Mouse (Mus musculus) lung, embryonic 15.5 days (tissue): ENCODE data around the gene Car8. TPM values are rescaled to one million over a fixed set of nuclear protein-coding genes. Genes with fewer than 3 reads are reported as not detected.

Source experiments
- ATAC-seq: fragments of 200-750 bp; cut with Nextera tagmentation; 2 replicates; pipeline ENCODE4 v1.8.0; 2017; ENCODE audit warnings: moderate number of reproducible peaks, borderline replicate concordance; ENCODE audit not compliant: low FRiP score, low TSS enrichment; ENCODE audit errors: extremely low read depth
- H3K27ac ChIP-seq: fragments of 300-500 bp; sonication (generic); 2 replicates; pipeline ENCODE4 v1.5.1; 2015; ENCODE audit warnings: moderate library complexity, mild to moderate bottlenecking, inconsistent platforms
- H3K27me3 ChIP-seq: fragments of 300-500 bp; sonication (generic); 2 replicates; pipeline ENCODE4 v1.6.1; 2015; ENCODE audit warnings: inconsistent platforms
- H3K36me3 ChIP-seq: fragments of 300-500 bp; sonication (generic); 2 replicates; pipeline ENCODE4 v1.6.1; 2015; ENCODE audit warnings: inconsistent platforms
- H3K4me1 ChIP-seq: fragments of 300-500 bp; sonication (generic); 2 replicates; pipeline ENCODE4 v1.6.1; 2015; ENCODE audit warnings: inconsistent platforms
- H3K4me2 ChIP-seq: fragments of 300-500 bp; sonication (generic); 2 replicates; pipeline ENCODE4 v1.6.1; 2015; ENCODE audit warnings: inconsistent platforms, mild to moderate bottlenecking, moderate library complexity
- H3K4me3 ChIP-seq: fragments of 300-500 bp; sonication (generic); 2 replicates; pipeline ENCODE4 v1.5.1; 2015; ENCODE audit warnings: mild to moderate bottlenecking, inconsistent platforms
- H3K9ac ChIP-seq: fragments of 300-500 bp; sonication (generic); 2 replicates; pipeline ENCODE4 v1.6.1; 2015; ENCODE audit warnings: inconsistent platforms
- H3K9me3 ChIP-seq: fragments of 300-500 bp; sonication (generic); 2 replicates; pipeline ENCODE4 v1.6.1; 2016; ENCODE audit warnings: inconsistent platforms
- WGBS: fragments of 180-500 bp; shearing (Covaris S2); methylation state at CpG from one replicate; pipeline ENCODE4 v1.1.7; 2015; 5-methylcytosine and 5-hydroxymethylcytosine counted together
- polyA plus RNA-seq: library from polyadenylated mRNA; unstranded; fragments of >200 nt; fragmentation: Nextera tagmentation; extraction: Ambion mirVana; gene quantifications from 2 replicates; pipeline ENCODE4 v1.2.1, GENCODE M21; 2015

The Car8 gene
- polyA plus RNA-seq, 1 experiment from 2014 or later = 9.9 TPM

GRCm38 (mm10) chr4:8218941-8219340 is 19.9 kb downstream of the Car8 start:
- Histone ChIP-seq H3K27me3 (no peaks in the 10 kb centered on the region), H3K4me3 (no peak overlapping the region), H3K27ac (no peak overlapping the region), H3K9me3 (no peaks in the 10 kb centered on the region), H3K4me1 (0 out of 2 replicates have a peak, but pooled peaks cover 3% of the 10 kb centered on the region), H3K36me3 (no peaks in the 10 kb centered on the region), H3K9ac (no peak overlapping the region), H3K4me2 (no peak overlapping the region)
- no peak for ATAC-seq
- WGBS = 88% methylated on average over 8 of the region's 8 CpGs

DNA sequence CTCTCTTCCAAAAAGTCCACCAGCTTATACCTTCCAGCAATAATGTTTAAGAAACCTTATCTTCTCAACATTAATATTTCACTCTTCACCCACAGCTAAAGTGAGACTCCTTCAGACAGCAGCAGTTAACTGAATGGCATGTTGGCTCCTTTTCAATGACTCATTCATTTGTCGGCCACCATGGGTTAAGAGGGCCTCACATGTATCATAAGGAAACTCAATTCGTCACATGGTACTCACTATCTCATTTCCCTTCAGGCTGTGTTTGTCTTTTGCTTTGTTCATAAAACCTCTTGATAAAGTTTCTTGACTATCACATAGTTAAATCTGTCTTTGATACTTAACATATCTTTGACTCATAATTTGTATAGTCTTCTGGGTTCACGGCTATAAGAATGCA is 20.8 kb downstream of the Car8 start:
- Histone ChIP-seq H3K36me3 (no peaks in the 10 kb centered on the region), H3K9ac (no peak overlapping the region), H3K27ac (no peak overlapping the region), H3K27me3 (no peaks in the 10 kb centered on the region), H3K4me2 (no peak overlapping the region), H3K4me3 (no peak overlapping the region), H3K9me3 (no peaks in the 10 kb centered on the region), H3K4me1 (0 out of 2 replicates have a peak, but pooled peaks cover 3% of the 10 kb centered on the region)
- WGBS = 5% methylated on average over 3 of the region's 3 CpGs
- ATAC-seq = peak; percentile 55; the same call in 1 of the 2 replicates

DNA sequence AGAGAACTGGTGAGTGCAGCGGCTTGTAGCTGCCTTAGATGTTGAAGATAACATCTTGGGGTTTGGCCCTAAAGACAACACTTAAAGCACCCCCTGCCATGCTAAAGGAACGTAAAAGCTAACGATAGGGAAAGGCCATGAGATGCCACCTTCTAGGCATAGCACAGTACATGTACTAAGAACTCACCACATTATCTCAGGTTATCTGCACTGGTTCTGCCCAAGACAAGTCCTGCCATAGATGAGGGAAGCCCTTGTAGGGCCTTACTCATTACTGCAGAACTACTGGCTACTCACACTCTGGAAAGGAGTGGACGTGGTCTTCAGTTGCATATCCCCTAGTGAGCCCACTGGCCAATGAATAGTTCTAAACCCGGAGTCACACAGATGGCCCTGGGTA is 21.6 kb downstream of the Car8 start:
- 53% methylated on average over 5 of the region's 5 CpGs for WGBS
- Histone ChIP-seq H3K27me3 (no peaks in the 10 kb centered on the region), H3K9me3 (no peaks in the 10 kb centered on the region), H3K27ac (peak overlapping the region; percentile 39; the same call in 1 of the 2 replicates), H3K4me2 (no peak overlapping the region), H3K4me1 (0 out of 2 replicates have a peak, but pooled peaks cover 3% of the 10 kb centered on the region), H3K4me3 (no peak overlapping the region), H3K36me3 (no peaks in the 10 kb centered on the region), H3K9ac (no peak overlapping the region)
- ATAC-seq = no peak

GRCm38 (mm10) chr4:8216551-8216950 is 22.3 kb downstream of the Car8 start:
- H3K27me3 ChIP-seq = no peaks in the 10 kb centered on the region
- H3K9me3 ChIP-seq = no peaks in the 10 kb centered on the region
- H3K27ac ChIP-seq = no peak overlapping the region
- H3K36me3 ChIP-seq = no peaks in the 10 kb centered on the region
- H3K4me2 ChIP-seq = no peak overlapping the region
- ATAC-seq = no peak
- no peak overlapping the region for H3K4me3 ChIP-seq
- 32% methylated on average over 6 of the region's 6 CpGs for WGBS
- 0 out of 2 replicates have a peak, but pooled peaks cover 3% of the 10 kb centered on the region for H3K4me1 ChIP-seq
- no peak overlapping the region for H3K9ac ChIP-seq

DNA sequence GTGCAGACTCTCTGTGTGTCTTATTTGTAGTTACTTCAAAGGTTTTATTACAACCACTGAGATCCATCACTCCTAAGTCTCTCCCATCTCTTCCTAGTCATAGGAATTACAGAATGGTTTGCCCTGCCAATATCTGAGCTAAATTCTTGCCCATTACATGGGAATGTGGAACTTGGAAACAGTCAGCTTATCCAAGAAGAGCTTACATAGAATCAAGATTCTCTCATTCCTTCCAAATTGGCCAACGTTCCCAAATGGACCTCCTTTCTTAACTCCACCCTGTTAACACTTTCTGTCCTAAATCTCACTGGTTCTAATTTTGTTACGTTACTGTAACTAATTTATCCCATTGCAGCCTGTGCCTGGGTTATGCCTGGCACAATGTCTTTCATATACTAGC is 25.2 kb downstream of the Car8 start:
- H3K9ac ChIP-seq = no peak overlapping the region
- no peaks in the 10 kb centered on the region for H3K9me3 ChIP-seq
- no peak for ATAC-seq
- H3K36me3 ChIP-seq = no peaks in the 10 kb centered on the region
- 69% methylated on average over 2 of the region's 2 CpGs for WGBS
- no peak overlapping the region for H3K4me3 ChIP-seq
- no peaks in the 10 kb centered on the region for H3K27me3 ChIP-seq
- no peak overlapping the region for H3K27ac ChIP-seq
- H3K4me2 ChIP-seq = no peak overlapping the region
- 0 out of 2 replicates have a peak, but pooled peaks cover 3% of the 10 kb centered on the region for H3K4me1 ChIP-seq

DNA sequence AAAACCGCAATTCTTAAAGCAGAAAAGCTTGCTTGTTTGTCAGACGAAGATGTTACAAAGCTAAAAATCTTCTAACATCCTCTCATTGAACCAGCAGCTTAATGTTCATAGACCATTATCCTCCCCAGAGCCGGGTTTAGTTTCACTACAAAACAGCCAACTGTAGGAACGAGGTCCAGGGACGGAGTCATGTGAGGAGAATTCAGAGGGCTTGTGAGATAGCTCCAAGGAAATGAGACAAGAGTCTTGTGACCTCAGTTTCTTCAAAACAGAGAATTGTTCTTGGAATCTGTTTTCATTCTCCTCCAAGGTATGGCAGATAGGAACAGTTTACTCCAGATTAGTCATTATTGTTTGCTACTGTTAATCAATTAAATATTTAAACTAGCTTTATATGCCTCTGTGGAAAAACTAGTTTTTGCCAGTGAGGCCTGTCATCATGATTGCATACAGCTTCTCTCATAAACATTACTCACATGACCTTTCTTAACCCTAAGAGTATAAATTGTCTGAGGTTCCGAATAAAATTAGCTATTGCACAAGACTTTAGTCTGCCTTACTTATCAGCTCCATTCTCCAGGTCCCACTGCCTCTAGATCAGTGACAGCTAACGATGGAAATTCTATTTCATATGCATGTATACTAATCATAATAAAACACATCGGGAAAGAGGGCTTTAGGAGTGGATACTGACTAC is 25.8 kb downstream of the Car8 start:
- Histone ChIP-seq H3K27ac (no peak overlapping the region), H3K4me3 (no peak overlapping the region), H3K36me3 (no peaks in the 10 kb centered on the region), H3K4me1 (0 out of 2 replicates have a peak, but pooled peaks cover 3% of the 10 kb centered on the region), H3K9ac (no peak overlapping the region), H3K9me3 (no peaks in the 10 kb centered on the region), H3K4me2 (no peak overlapping the region), H3K27me3 (no peaks in the 10 kb centered on the region)
- ATAC-seq = no peak
- 60% methylated on average over 8 of the region's 8 CpGs for WGBS

GRCm38 (mm10) chr4:8210452-8210851 is 28.4 kb downstream of the Car8 start:
- H3K9me3 ChIP-seq = no peaks in the 10 kb centered on the region
- no peak overlapping the region for H3K9ac ChIP-seq
- H3K36me3 ChIP-seq = no peaks in the 10 kb centered on the region
- 98% methylated on average over 2 of the region's 2 CpGs for WGBS
- H3K27ac ChIP-seq = no peak overlapping the region
- H3K4me3 ChIP-seq = no peak overlapping the region
- no peaks in the 10 kb centered on the region for H3K27me3 ChIP-seq
- H3K4me1 ChIP-seq = peaks cover 10% of the 10 kb centered on the region
- no peak overlapping the region for H3K4me2 ChIP-seq
- ATAC-seq = no peak

GRCm38 (mm10) chr4:8207924-8208323 is 30.9 kb downstream of the Car8 start:
- Histone ChIP-seq H3K9ac (no peak overlapping the region), H3K4me1 (peaks cover 15% of the 10 kb centered on the region), H3K36me3 (no peaks in the 10 kb centered on the region), H3K4me2 (no peak overlapping the region), H3K9me3 (no peaks in the 10 kb centered on the region), H3K4me3 (no peak overlapping the region), H3K27me3 (no peaks in the 10 kb centered on the region), H3K27ac (0 out of 2 replicates have a peak overlapping the region, but pooled peaks have one; percentile 63)
- WGBS = 60% methylated on average over 1 of the region's 1 CpGs
- ATAC-seq = no peak

DNA sequence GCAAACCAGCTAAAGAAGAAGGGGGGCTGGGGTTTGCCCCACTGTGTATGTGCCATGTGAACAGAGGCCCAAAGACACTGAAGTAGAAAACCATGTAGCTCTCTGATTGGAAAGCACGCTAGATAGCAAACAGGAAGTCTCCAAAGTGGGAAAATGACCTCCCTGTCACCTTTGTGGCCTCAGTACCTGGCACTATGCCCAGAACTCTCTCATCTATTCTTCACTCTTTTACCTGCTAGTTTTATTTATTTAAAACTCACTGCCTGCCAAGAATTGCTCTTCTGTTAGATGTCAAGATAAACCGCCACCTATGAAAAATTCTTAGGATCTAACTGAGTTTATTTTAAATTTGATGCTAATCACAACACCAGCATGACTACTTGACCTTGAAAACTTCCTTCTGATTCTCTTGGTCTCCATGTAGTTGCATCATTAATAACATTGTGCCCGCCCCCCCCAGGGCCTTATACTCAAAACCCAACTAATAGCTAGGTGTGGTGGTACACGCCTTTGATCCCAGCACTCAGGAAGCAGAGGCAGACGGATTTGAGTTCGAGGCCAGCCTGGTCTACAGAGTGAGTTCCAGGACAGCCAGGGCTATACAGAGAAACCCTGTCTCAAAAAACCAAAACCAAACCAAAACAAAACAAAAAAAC is 31.8 kb downstream of the Car8 start:
- Histone ChIP-seq H3K9ac (no peak overlapping the region), H3K36me3 (no peaks in the 10 kb centered on the region), H3K4me2 (no peak overlapping the region), H3K9me3 (no peaks in the 10 kb centered on the region), H3K27me3 (no peaks in the 10 kb centered on the region), H3K4me3 (no peak overlapping the region), H3K4me1 (peaks cover 15% of the 10 kb centered on the region), H3K27ac (peak overlapping the region; percentile 63; the same call in 1 of the 2 replicates)
- peak; percentile 79; the same call in 1 of the 2 replicates for ATAC-seq
- WGBS = 34% methylated on average over 6 of the region's 6 CpGs

DNA sequence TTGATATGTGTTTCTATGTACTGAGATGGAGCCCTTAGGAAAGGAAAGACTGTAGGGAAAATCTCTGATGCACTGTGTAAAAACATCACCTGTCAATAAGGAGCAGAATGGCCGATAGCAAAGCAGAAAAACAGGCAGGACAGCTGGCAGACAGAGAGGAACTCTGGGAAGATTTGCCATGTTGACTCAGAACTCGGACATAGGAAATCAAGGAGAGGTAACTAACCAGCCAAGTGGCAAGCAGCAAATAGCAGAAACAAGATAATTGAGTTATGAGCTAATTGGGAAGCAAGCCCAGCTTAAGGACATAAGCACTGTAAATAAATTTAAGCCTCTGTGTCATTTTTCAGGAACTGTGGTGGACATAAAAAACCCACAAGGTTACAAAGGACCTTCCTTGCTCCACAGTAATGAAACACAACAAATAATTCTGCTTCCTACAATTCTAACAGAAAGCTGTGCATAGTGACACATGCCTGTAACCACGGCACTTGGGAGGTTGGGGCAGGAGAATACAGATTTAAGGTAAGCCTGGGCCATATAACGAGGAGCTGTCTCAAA is 33.7 kb downstream of the Car8 start:
- Histone ChIP-seq H3K4me2 (no peak overlapping the region), H3K27ac (no peak overlapping the region)
- 47% methylated on average over 4 of the region's 4 CpGs for WGBS

GRCm38 (mm10) chr4:8203367-8203766 is 35.5 kb downstream of the Car8 start:
- H3K9me3 ChIP-seq = no peaks in the 10 kb centered on the region
- peaks cover 32% of the 10 kb centered on the region for H3K4me1 ChIP-seq
- no peak overlapping the region for H3K4me2 ChIP-seq
- ATAC-seq = no peak
- H3K4me3 ChIP-seq = no peak overlapping the region
- H3K9ac ChIP-seq = no peak overlapping the region
- H3K36me3 ChIP-seq = no peaks in the 10 kb centered on the region
- H3K27ac ChIP-seq = no peak overlapping the region
- H3K27me3 ChIP-seq = no peaks in the 10 kb centered on the region
- WGBS = 25% methylated on average over 1 of the region's 1 CpGs

More for the DNA sequence above, 33.7 kb downstream of the Car8 start:
- H3K9me3 ChIP-seq = no peaks in the 10 kb centered on the region
- ATAC-seq = no peak
- no peak overlapping the region for H3K4me3 ChIP-seq
- peaks cover 24% of the 10 kb centered on the region for H3K4me1 ChIP-seq
- no peaks in the 10 kb centered on the region for H3K27me3 ChIP-seq
- no peaks in the 10 kb centered on the region for H3K36me3 ChIP-seq
- no peak overlapping the region for H3K9ac ChIP-seq

- Histone ChIP-seq H3K9ac (no peak overlapping the region), H3K27ac (no peak overlapping the region), H3K4me2 (no peak overlapping the region), H3K27me3 (no peaks in the 10 kb centered on the region), H3K4me1 (peaks cover 30% of the 10 kb centered on the region), H3K4me3 (no peak overlapping the region), H3K9me3 (no peaks in the 10 kb centered on the region), H3K36me3 (no peaks in the 10 kb centered on the region)
- no peak for ATAC-seq
- 49% methylated on average over 2 of the region's 2 CpGs for WGBS
Measured at GRCm38 (mm10) chr4:8201631-8202030, 37.2 kb downstream of the Car8 start.
